Mouse (Mus musculus) ES-Bruce4 (cell line): ENCODE results near the gene Coro2a.

Experiments used
- CTCF ChIP-seq: IDR thresholded peaks from one replicate; pipeline ENCODE4 v1.8.1; 2011; ENCODE audit warnings: low read depth, low read length
- EP300 ChIP-seq: IDR thresholded peaks from 2 replicates; pipeline ENCODE4 v1.6.1; 2011; ENCODE audit warnings: low read depth, low read length; ENCODE audit not compliant: insufficient read depth
- POLR2A ChIP-seq: IDR thresholded peaks from one replicate; pipeline ENCODE4 v1.8.1; 2011; ENCODE audit warnings: low read length; ENCODE audit not compliant: insufficient read depth

GRCm38 (mm10) chr4:46600473-46601257 is 1.3 kb downstream of the Coro2a start:
- TF ChIP-seq POLR2A (no peak), CTCF (no peak), EP300 (no peak)
